Mouse (Mus musculus) induced T-regulatory cell, adult 2 months (primary cell): Measurements from ENCODE around the gene Fuz.
A peak's percentile ranks its signal among the peaks of the same experiment; 100 is the strongest.

Experiments used
- DNase-seq: peaks from one replicate; pipeline ENCODE4 v3.0.0-alpha.2; 2012; ENCODE audit warnings: low read depth

The Fuz gene

GRCm38 (mm10) chr7:44895593-44896434 is at the start of gene Fuz:
TSS of gene Fuz (plus strand) at chr7:44896079.
- peak; percentile 99 for DNase-seq

- no peak for DNase-seq
These were observed 49.1 kb upstream of the Fuz start for GRCm38 (mm10) chr7:44846804-44847203.

GRCm38 (mm10) chr7:44847772-44848171 is 48.1 kb upstream of the Fuz start:
- no peak for DNase-seq

GRCm38 (mm10) chr7:44848561-44849415 is 47.1 kb upstream of the Fuz start, which contains the start of the genes Akt1s1 and Tbc1d17:
TSS of gene Akt1s1 (plus strand) at chr7:44848991.
TSS of gene Tbc1d17 (minus strand) at chr7:44849079.
- DNase-seq, result peak; percentile 100

GRCm38 (mm10) chr7:44849416-44850111 is 46.3 kb upstream of the Fuz start:
- DNase-seq, result peak; percentile 96

- peak; percentile 85 for DNase-seq
These were observed 45.7 kb upstream of the Fuz start for GRCm38 (mm10) chr7:44850146-44850545.

GRCm38 (mm10) chr7:44850789-44851624 is 44.9 kb upstream of the Fuz start:
- no peak for DNase-seq

GRCm38 (mm10) chr7:44851625-44852234 is 44.1 kb upstream of the Fuz start:
- no peak for DNase-seq

GRCm38 (mm10) chr7:44852259-44853027 is 43.4 kb upstream of the Fuz start:
- DNase-seq, result no peak

GRCm38 (mm10) chr7:44853065-44853464 is 42.8 kb upstream of the Fuz start:
- DNase-seq, result no peak

- DNase-seq, result no peak
These were observed 42.1 kb upstream of the Fuz start for GRCm38 (mm10) chr7:44853596-44854355.

GRCm38 (mm10) chr7:44854356-44855031 is 41.4 kb upstream of the Fuz start:
- DNase-seq, result peak; percentile 89

GRCm38 (mm10) chr7:44855036-44855435 is 40.8 kb upstream of the Fuz start:
- DNase-seq, result no peak

GRCm38 (mm10) chr7:44856265-44856916 is 39.5 kb upstream of the Fuz start:
- DNase-seq, result peak; percentile 50

GRCm38 (mm10) chr7:44857042-44857552 is 38.8 kb upstream of the Fuz start, which contains the start of gene Pnkp:
TSS of gene Pnkp (plus strand) at chr7:44857139.
- DNase-seq, result peak; percentile 94

GRCm38 (mm10) chr7:44857905-44858304 is 38.0 kb upstream of the Fuz start:
- peak; percentile 74 for DNase-seq

- no peak for DNase-seq
These were observed 36.0 kb upstream of the Fuz start for GRCm38 (mm10) chr7:44859896-44860295.
